Mouse (Mus musculus): ENCODE results near the gene Nrd1. TPM values are rescaled to one million over a fixed set of nuclear protein-coding genes. Genes with fewer than 3 reads are reported as not detected.

The Nrd1 gene
- polyA plus RNA-seq, 1 experiment from 2014 or later: 53.5 TPM

DNA sequence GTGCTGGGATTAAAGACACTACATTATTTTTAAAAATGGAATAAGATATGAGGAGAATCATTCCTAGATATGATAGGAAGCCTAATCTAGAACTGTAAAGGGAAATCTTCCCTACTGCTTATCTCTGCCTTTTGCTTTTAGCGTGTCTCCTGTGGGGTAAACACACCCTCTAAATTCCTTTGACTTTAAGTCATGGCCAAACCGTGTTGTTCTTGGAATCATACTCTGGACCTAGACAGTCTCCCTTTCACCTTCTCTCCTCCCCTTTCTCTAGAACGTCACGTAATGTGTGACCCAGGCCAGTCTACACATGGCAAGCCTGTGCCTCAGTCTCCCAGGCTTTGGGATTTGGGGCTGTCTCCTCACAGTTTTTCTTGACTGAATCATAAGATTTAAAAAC is 47.8 kb downstream of the Nrd1 start:
- Histone ChIP-seq H3K4me2 (replicated peaks; ENCODE audit: low read depth) (no peak overlapping the region), H3K4me3 (ENCODE audit: low read depth, low read length) (no peak overlapping the region), H3K27ac (replicated peaks) (no peak overlapping the region), H3K36me3 (ENCODE audit: control insufficient read depth, insufficient read depth, low read length) (peaks cover 20% of the 10 kb centered on the region), H3K4me1 (replicated peaks; ENCODE audit: control insufficient read depth, insufficient read depth) (no peaks in the 10 kb centered on the region), H3K27me3 (ENCODE audit: control insufficient read depth, insufficient read depth, low read length) (no peaks in the 10 kb centered on the region), H3K9me3 (ENCODE audit: control insufficient read depth, low read length) (no peaks in the 10 kb centered on the region), H3K9ac (ENCODE audit: low read length) (no peak overlapping the region)
- no peak for ATAC-seq (ENCODE audit: low FRiP score, low TSS enrichment)
- DNase-seq (ENCODE audit: low spot score): no peak
- WGBS: 55% methylated on average over 4 of the region's 4 CpGs
- TF ChIP-seq CTCF (IDR thresholded peaks at IDR 0.05; ENCODE audit: low read depth): no peak
- TF ChIP-seq EP300 (optimal IDR thresholded peaks at IDR 0.05): no peak

GRCm38 (mm10) chr4:109052282-109052681 is 51.8 kb downstream of the Nrd1 start:
- Histone ChIP-seq H3K27me3 (ENCODE audit: control insufficient read depth, insufficient read depth, low read length) (no peaks in the 10 kb centered on the region), H3K27ac (replicated peaks) (no peak overlapping the region), H3K4me2 (replicated peaks; ENCODE audit: low read depth) (no peak overlapping the region), H3K9ac (ENCODE audit: low read length) (no peak overlapping the region), H3K9me3 (ENCODE audit: control insufficient read depth, low read length) (no peaks in the 10 kb centered on the region), H3K4me3 (ENCODE audit: low read depth, low read length) (no peak overlapping the region), H3K4me1 (replicated peaks; ENCODE audit: control insufficient read depth, insufficient read depth) (no peaks in the 10 kb centered on the region), H3K36me3 (ENCODE audit: control insufficient read depth, insufficient read depth, low read length) (peaks cover 29% of the 10 kb centered on the region)
- TF ChIP-seq EP300 (optimal IDR thresholded peaks at IDR 0.05): no peak
- TF ChIP-seq CTCF (IDR thresholded peaks at IDR 0.05; ENCODE audit: low read depth): no peak
- DNase-seq (ENCODE audit: low spot score) (no peak), ATAC-seq (ENCODE audit: low FRiP score, low TSS enrichment) (no peak)
- 40% methylated on average over 1 of the region's 1 CpGs for WGBS

GRCm38 (mm10) chr4:109054003-109054402 is 53.5 kb downstream of the Nrd1 start:
- Histone ChIP-seq H3K4me2 (replicated peaks; ENCODE audit: low read depth) (no peak overlapping the region), H3K4me1 (replicated peaks; ENCODE audit: control insufficient read depth, insufficient read depth) (no peaks in the 10 kb centered on the region), H3K9me3 (ENCODE audit: control insufficient read depth, low read length) (no peaks in the 10 kb centered on the region), H3K9ac (ENCODE audit: low read length) (no peak overlapping the region), H3K36me3 (ENCODE audit: control insufficient read depth, insufficient read depth, low read length) (peaks cover 39% of the 10 kb centered on the region), H3K27me3 (ENCODE audit: control insufficient read depth, insufficient read depth, low read length) (no peaks in the 10 kb centered on the region), H3K27ac (replicated peaks) (no peak overlapping the region), H3K4me3 (ENCODE audit: low read depth, low read length) (no peak overlapping the region)
- DNase-seq (ENCODE audit: low spot score) (no peak), ATAC-seq (ENCODE audit: low FRiP score, low TSS enrichment) (no peak)
- WGBS: 89% methylated on average over 9 of the region's 9 CpGs
- TF ChIP-seq EP300 (optimal IDR thresholded peaks at IDR 0.05) (no peak), CTCF (IDR thresholded peaks at IDR 0.05; ENCODE audit: low read depth) (no peak)

DNA sequence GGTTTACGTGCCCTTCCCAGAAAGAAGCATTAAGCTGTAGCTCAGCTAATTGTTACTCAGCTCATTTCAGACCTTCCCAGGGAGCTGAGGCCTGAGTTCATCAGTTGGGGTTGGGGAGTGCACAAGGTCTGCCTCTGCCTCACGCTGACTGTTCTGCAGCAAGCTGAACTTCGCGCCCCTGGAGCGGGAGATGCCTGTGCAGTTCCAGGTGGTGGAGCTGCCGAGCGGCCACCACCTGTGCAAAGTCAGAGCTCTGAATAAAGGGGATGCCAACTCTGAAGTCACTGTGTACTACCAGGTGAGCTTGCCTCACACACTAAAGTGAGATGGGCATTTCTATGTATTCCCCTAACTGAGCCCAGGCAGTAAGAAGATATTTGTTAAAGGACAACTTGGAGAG is 55.9 kb downstream of the Nrd1 start:
- Histone ChIP-seq H3K9me3 (ENCODE audit: control insufficient read depth, low read length) (no peaks in the 10 kb centered on the region), H3K4me2 (replicated peaks; ENCODE audit: low read depth) (no peak overlapping the region), H3K9ac (ENCODE audit: low read length) (no peak overlapping the region), H3K4me1 (replicated peaks; ENCODE audit: control insufficient read depth, insufficient read depth) (no peaks in the 10 kb centered on the region), H3K27ac (replicated peaks) (no peak overlapping the region), H3K4me3 (ENCODE audit: low read depth, low read length) (no peak overlapping the region), H3K27me3 (ENCODE audit: control insufficient read depth, insufficient read depth, low read length) (no peaks in the 10 kb centered on the region), H3K36me3 (ENCODE audit: control insufficient read depth, insufficient read depth, low read length) (peaks cover 52% of the 10 kb centered on the region)
- 77% methylated on average over 7 of the region's 7 CpGs for whole genome bisulfite sequencing
- no peak for TF ChIP-seq EP300 (optimal IDR thresholded peaks at IDR 0.05)
- TF ChIP-seq CTCF (IDR thresholded peaks at IDR 0.05; ENCODE audit: low read depth): peak; percentile 41
- ATAC-seq (ENCODE audit: low FRiP score, low TSS enrichment) (no peak), DNase-seq (ENCODE audit: low spot score) (no peak)

DNA sequence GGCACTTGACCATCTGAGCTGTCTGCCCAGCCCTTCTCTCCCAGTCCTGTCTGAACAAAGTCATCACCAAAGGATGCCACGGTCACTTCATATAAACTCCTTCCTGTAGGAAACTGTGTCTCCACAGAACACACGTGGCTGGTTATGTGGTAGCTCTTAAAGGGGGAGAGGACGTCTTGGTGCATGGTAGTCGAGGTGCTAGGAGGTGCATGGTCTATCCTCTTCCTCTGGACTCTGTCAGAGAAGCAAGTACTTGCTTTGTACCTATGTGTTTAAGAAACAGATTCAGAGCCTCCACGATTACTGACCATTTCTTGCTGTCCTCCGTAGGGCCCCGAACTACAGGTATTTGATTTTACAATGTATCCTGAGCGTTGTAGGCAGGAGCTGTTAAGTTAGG is 57.2 kb downstream of the Nrd1 start:
- TF ChIP-seq CTCF (IDR thresholded peaks at IDR 0.05; ENCODE audit: low read depth) (no peak), EP300 (optimal IDR thresholded peaks at IDR 0.05) (no peak)
- no peaks in the 10 kb centered on the region for H3K27me3 ChIP-seq (ENCODE audit: control insufficient read depth, insufficient read depth, low read length)
- H3K9me3 ChIP-seq (ENCODE audit: control insufficient read depth, low read length): no peaks in the 10 kb centered on the region
- ATAC-seq (ENCODE audit: low FRiP score, low TSS enrichment): no peak
- H3K4me1 ChIP-seq (replicated peaks; ENCODE audit: control insufficient read depth, insufficient read depth): no peaks in the 10 kb centered on the region
- no peak overlapping the region for H3K27ac ChIP-seq (replicated peaks)
- WGBS: 92% methylated on average over 8 of the region's 8 CpGs
- no peak overlapping the region for H3K9ac ChIP-seq (ENCODE audit: low read length)
- no peak overlapping the region for H3K4me3 ChIP-seq (ENCODE audit: low read depth, low read length)
- DNase-seq (ENCODE audit: low spot score): no peak
- H3K4me2 ChIP-seq (replicated peaks; ENCODE audit: low read depth): no peak overlapping the region
- peaks cover 55% of the 10 kb centered on the region for H3K36me3 ChIP-seq (ENCODE audit: control insufficient read depth, insufficient read depth, low read length)

- no peaks in the 10 kb centered on the region for H3K4me1 ChIP-seq (replicated peaks; ENCODE audit: control insufficient read depth, insufficient read depth)
- no peak overlapping the region for H3K9ac ChIP-seq (ENCODE audit: low read length)
- no peak overlapping the region for H3K4me2 ChIP-seq (replicated peaks; ENCODE audit: low read depth)
- TF ChIP-seq EP300 (optimal IDR thresholded peaks at IDR 0.05): no peak
- no peak for TF ChIP-seq CTCF (IDR thresholded peaks at IDR 0.05; ENCODE audit: low read depth)
- H3K9me3 ChIP-seq (ENCODE audit: control insufficient read depth, low read length): no peaks in the 10 kb centered on the region
- no peak overlapping the region for H3K27ac ChIP-seq (replicated peaks)
- H3K27me3 ChIP-seq (ENCODE audit: control insufficient read depth, insufficient read depth, low read length): no peaks in the 10 kb centered on the region
- DNase-seq (ENCODE audit: low spot score) (no peak), ATAC-seq (ENCODE audit: low FRiP score, low TSS enrichment) (0 out of 2 replicates have a peak, but pooled peaks have one; percentile 19)
- WGBS: 66% methylated on average over 4 of the region's 4 CpGs
- H3K36me3 ChIP-seq (ENCODE audit: control insufficient read depth, insufficient read depth, low read length): peaks cover 54% of the 10 kb centered on the region
- H3K4me3 ChIP-seq (ENCODE audit: low read depth, low read length): no peak overlapping the region
These were observed 58.9 kb downstream of the Nrd1 start for GRCm38 (mm10) chr4:109059255-109059821.

All from stomach, postnatal 0 days (tissue).